Mouse (Mus musculus): ENCODE data around the gene Dnttip1. TPM values are rescaled to one million over a fixed set of nuclear protein-coding genes. Genes with fewer than 3 reads are reported as not detected.

The Dnttip1 gene
- polyA plus RNA-seq, 1 experiment, result 28.7 TPM

GRCm38 (mm10) chr2:164777246-164778014 is 31.6 kb downstream of the Dnttip1 start:
- no peak overlapping the region for H3K4me3 ChIP-seq (ENCODE audit: insufficient read depth, low read length)
- H3K4me1 ChIP-seq (ENCODE audit: control insufficient read depth, insufficient read depth, low read length), result 0 out of 2 replicates have a peak, but pooled peaks cover 2% of the 10 kb centered on the region
- no peak for TF ChIP-seq POLR2A (IDR thresholded peaks at IDR 0.05; ENCODE audit: low read depth, low read length)
- TF ChIP-seq CTCF (IDR thresholded peaks at IDR 0.05; ENCODE audit: borderline replicate concordance, insufficient read depth, low read length), result no peak
- no peak overlapping the region for H3K27ac ChIP-seq (ENCODE audit: insufficient read depth, low read length)

GRCm38 (mm10) chr2:164778015-164778287 is 32.2 kb downstream of the Dnttip1 start:
- Histone ChIP-seq H3K27ac (ENCODE audit: insufficient read depth, low read length) (no peak overlapping the region), H3K4me3 (ENCODE audit: insufficient read depth, low read length) (no peak overlapping the region), H3K4me1 (ENCODE audit: control insufficient read depth, insufficient read depth, low read length) (0 out of 2 replicates have a peak, but pooled peaks cover 2% of the 10 kb centered on the region)
- TF ChIP-seq CTCF (IDR thresholded peaks at IDR 0.05; ENCODE audit: borderline replicate concordance, insufficient read depth, low read length), result no peak

- 0 out of 2 replicates have a peak, but pooled peaks cover 2% of the 10 kb centered on the region for H3K4me1 ChIP-seq (ENCODE audit: control insufficient read depth, insufficient read depth, low read length)
- no peak for TF ChIP-seq POLR2A (IDR thresholded peaks at IDR 0.05; ENCODE audit: low read depth, low read length)
- no peak for TF ChIP-seq CTCF (IDR thresholded peaks at IDR 0.05; ENCODE audit: borderline replicate concordance, insufficient read depth, low read length)
- H3K27ac ChIP-seq (ENCODE audit: insufficient read depth, low read length), result no peak overlapping the region
- no peak overlapping the region for H3K4me3 ChIP-seq (ENCODE audit: insufficient read depth, low read length)
Observed at GRCm38 (mm10) chr2:164778809-164779208, 33.0 kb downstream of the Dnttip1 start.

GRCm38 (mm10) chr2:164779481-164780086 is 33.8 kb downstream of the Dnttip1 start, which contains the start of gene Tnnc2:
Gene Tnnc2, minus strand, starts transcription at chr2:164779967.
- H3K4me1 ChIP-seq (ENCODE audit: control insufficient read depth, insufficient read depth, low read length), result 0 out of 2 replicates have a peak, but pooled peaks cover 2% of the 10 kb centered on the region
- no peak within 1 kb of the TSS for H3K27ac ChIP-seq (ENCODE audit: insufficient read depth, low read length)
- H3K4me3 ChIP-seq (ENCODE audit: insufficient read depth, low read length), result no peak within 1 kb of the TSS
- no peak for TF ChIP-seq CTCF (IDR thresholded peaks at IDR 0.05; ENCODE audit: borderline replicate concordance, insufficient read depth, low read length)
- TF ChIP-seq POLR2A (IDR thresholded peaks at IDR 0.05; ENCODE audit: low read depth, low read length), result no peak

GRCm38 (mm10) chr2:164781876-164782275 is 36.1 kb downstream of the Dnttip1 start:
- H3K27ac ChIP-seq (ENCODE audit: insufficient read depth, low read length), result no peak overlapping the region
- H3K4me3 ChIP-seq (ENCODE audit: insufficient read depth, low read length), result no peak overlapping the region
- TF ChIP-seq POLR2A (IDR thresholded peaks at IDR 0.05; ENCODE audit: low read depth, low read length) (no peak), CTCF (IDR thresholded peaks at IDR 0.05; ENCODE audit: borderline replicate concordance, insufficient read depth, low read length) (no peak)
- H3K4me1 ChIP-seq (ENCODE audit: control insufficient read depth, insufficient read depth, low read length), result peaks cover 5% of the 10 kb centered on the region; the same call in 1 of the 2 replicates

- Histone ChIP-seq H3K4me3 (ENCODE audit: insufficient read depth, low read length) (no peak overlapping the region), H3K4me1 (ENCODE audit: control insufficient read depth, insufficient read depth, low read length) (peaks cover 16% of the 10 kb centered on the region), H3K27ac (ENCODE audit: insufficient read depth, low read length) (no peak overlapping the region)
- TF ChIP-seq CTCF (IDR thresholded peaks at IDR 0.05; ENCODE audit: borderline replicate concordance, insufficient read depth, low read length) (no peak), POLR2A (IDR thresholded peaks at IDR 0.05; ENCODE audit: low read depth, low read length) (no peak)
Observed at GRCm38 (mm10) chr2:164783926-164784581, 38.3 kb downstream of the Dnttip1 start.

- peak overlapping the region; percentile 82 for H3K27ac ChIP-seq (ENCODE audit: insufficient read depth, low read length)
- no peak for TF ChIP-seq CTCF (IDR thresholded peaks at IDR 0.05; ENCODE audit: borderline replicate concordance, insufficient read depth, low read length)
- TF ChIP-seq POLR2A (IDR thresholded peaks at IDR 0.05; ENCODE audit: low read depth, low read length), result no peak
- H3K4me3 ChIP-seq (ENCODE audit: insufficient read depth, low read length), result peak overlapping the region; percentile 47
- peaks cover 16% of the 10 kb centered on the region for H3K4me1 ChIP-seq (ENCODE audit: control insufficient read depth, insufficient read depth, low read length)
Observed at GRCm38 (mm10) chr2:164784869-164785420, 39.2 kb downstream of the Dnttip1 start.

- peak within 1 kb of the TSS; percentile 82 for H3K27ac ChIP-seq (ENCODE audit: insufficient read depth, low read length)
- H3K4me3 ChIP-seq (ENCODE audit: insufficient read depth, low read length), result peak within 1 kb of the TSS; percentile 47
- H3K4me1 ChIP-seq (ENCODE audit: control insufficient read depth, insufficient read depth, low read length), result peaks cover 16% of the 10 kb centered on the region
- peak; percentile 82 for TF ChIP-seq POLR2A (IDR thresholded peaks at IDR 0.05; ENCODE audit: low read depth, low read length)
- no peak for TF ChIP-seq CTCF (IDR thresholded peaks at IDR 0.05; ENCODE audit: borderline replicate concordance, insufficient read depth, low read length)
Observed at GRCm38 (mm10) chr2:164785481-164786387, 40.0 kb downstream of the Dnttip1 start, which contains the start of gene Snx21. Gene Snx21, plus strand, starts transcription at chr2:164785823.
